Mouse (Mus musculus): ENCODE data around the gene Alyref2. TPM values are rescaled to one million over a fixed set of nuclear protein-coding genes. Genes with fewer than 3 reads are reported as not detected.
"Not testable (repeated sequence)": the region's sequence is repeated elsewhere in the genome, so short reads cannot be mapped to it uniquely, and the experiment has no call there.

Gene Alyref2
- total RNA-seq (2021): 1 to 10 TPM; 6.2 to 7.2 TPM
- long read RNA-seq, experiment 1, partial matches to known transcripts: 0 of 3 reads
- long read RNA-seq, experiment 1, other reads (novel, unspliced or antisense): 0 of 3 reads
- long read RNA-seq, experiment 2, partial matches to known transcripts: 0 of 4 reads
- long read RNA-seq, experiment 2, other reads (novel, unspliced or antisense): 0 of 4 reads

- peak; percentile 92 for DNase-seq (ENCODE audit: low spot score in 2 of 2)
- TF ChIP-seq CTCF (conservative IDR thresholded peaks at IDR 0.05): peak; percentile 89
- H3K27ac ChIP-seq: peak within 1 kb of the TSS; percentile 95
Observed at GRCm38 (mm10) chr1:171503250-171503591, at the start of gene Alyref2. Gene Alyref2, plus strand, starts transcription at chr1:171503478.

GRCm38 (mm10) chr1:171454926-171455325, 48.4 kb upstream of the Alyref2 start:
- TF ChIP-seq CTCF (conservative IDR thresholded peaks at IDR 0.05): peak; percentile 35
- DNase-seq (ENCODE audit: low spot score in 2 of 2): no peak
- no peak overlapping the region for H3K27ac ChIP-seq
- H3K4me3 ChIP-seq: no peak overlapping the region

More at GRCm38 (mm10) chr1:171503250-171503591, at the start of gene Alyref2:
- H3K4me3 ChIP-seq: peak within 1 kb of the TSS; percentile 82

- no peak for DNase-seq (ENCODE audit: low spot score in 2 of 2)
Observed at GRCm38 (mm10) chr1:171457568-171457967, 45.7 kb upstream of the Alyref2 start.

GRCm38 (mm10) chr1:171459791-171460190, 43.5 kb upstream of the Alyref2 start:
- DNase-seq (ENCODE audit: low spot score in 2 of 2): no peak
- no peak overlapping the region for H3K27ac ChIP-seq
- no peak for TF ChIP-seq CTCF (conservative IDR thresholded peaks at IDR 0.05)
- no peak overlapping the region for H3K4me3 ChIP-seq

More at GRCm38 (mm10) chr1:171457568-171457967, 45.7 kb upstream of the Alyref2 start:
- Histone ChIP-seq H3K4me3 (no peak overlapping the region), H3K27ac (no peak overlapping the region)
- TF ChIP-seq CTCF (conservative IDR thresholded peaks at IDR 0.05): no peak

GRCm38 (mm10) chr1:171460551-171461503, 42.5 kb upstream of the Alyref2 start:
- no peak overlapping the region for H3K27ac ChIP-seq
- H3K4me3 ChIP-seq: no peak overlapping the region
- no peak for TF ChIP-seq CTCF (conservative IDR thresholded peaks at IDR 0.05)
- no peak for DNase-seq (ENCODE audit: low spot score in 2 of 2)

- no peak for DNase-seq (ENCODE audit: low spot score in 2 of 2)
- H3K27ac ChIP-seq: no peak overlapping the region
- TF ChIP-seq CTCF (conservative IDR thresholded peaks at IDR 0.05): no peak
- no peak overlapping the region for H3K4me3 ChIP-seq
Observed at GRCm38 (mm10) chr1:171463133-171463532, 40.1 kb upstream of the Alyref2 start.

- no peak overlapping the region for H3K27ac ChIP-seq
- no peak for DNase-seq (ENCODE audit: low spot score in 2 of 2)
- TF ChIP-seq CTCF (conservative IDR thresholded peaks at IDR 0.05): no peak
Observed at GRCm38 (mm10) chr1:171465749-171466412, 37.4 kb upstream of the Alyref2 start.

GRCm38 (mm10) chr1:171466565-171466964, 36.7 kb upstream of the Alyref2 start:
- no peak overlapping the region for H3K27ac ChIP-seq
- no peak for TF ChIP-seq CTCF (conservative IDR thresholded peaks at IDR 0.05)
- DNase-seq (ENCODE audit: low spot score in 2 of 2): no peak
- no peak overlapping the region for H3K4me3 ChIP-seq

More at GRCm38 (mm10) chr1:171465749-171466412, 37.4 kb upstream of the Alyref2 start:
- H3K4me3 ChIP-seq: no peak overlapping the region

GRCm38 (mm10) chr1:171469678-171470077, 33.6 kb upstream of the Alyref2 start:
- Histone ChIP-seq H3K27ac (no peak overlapping the region), H3K4me3 (no peak overlapping the region)
- no peak for TF ChIP-seq CTCF (conservative IDR thresholded peaks at IDR 0.05)
- DNase-seq (ENCODE audit: low spot score in 2 of 2): no peak

- TF ChIP-seq CTCF (conservative IDR thresholded peaks at IDR 0.05): peak; percentile 97
- H3K27ac ChIP-seq: no peak overlapping the region
- DNase-seq (ENCODE audit: low spot score in 2 of 2): peak; percentile 13 to 54
- no peak overlapping the region for H3K4me3 ChIP-seq
Observed at GRCm38 (mm10) chr1:171470371-171470871, 32.9 kb upstream of the Alyref2 start.

- Histone ChIP-seq H3K4me3 (no peak overlapping the region), H3K27ac (no peak overlapping the region)
- TF ChIP-seq CTCF (conservative IDR thresholded peaks at IDR 0.05): no peak
- DNase-seq (ENCODE audit: low spot score in 2 of 2): no peak
Observed at GRCm38 (mm10) chr1:171470896-171471295, 32.4 kb upstream of the Alyref2 start.

GRCm38 (mm10) chr1:171471452-171471851, 31.8 kb upstream of the Alyref2 start:
- no peak for TF ChIP-seq CTCF (conservative IDR thresholded peaks at IDR 0.05)

GRCm38 (mm10) chr1:171471941-171472340, 31.3 kb upstream of the Alyref2 start:
- DNase-seq (ENCODE audit: low spot score in 2 of 2); H3K27ac ChIP-seq; H3K4me3 ChIP-seq: not testable (repeated sequence)

More at GRCm38 (mm10) chr1:171471452-171471851, 31.8 kb upstream of the Alyref2 start:
- no peak overlapping the region for H3K4me3 ChIP-seq
- DNase-seq (ENCODE audit: low spot score in 2 of 2): no peak
- H3K27ac ChIP-seq: no peak overlapping the region

Data from layer of hippocampus, adult 2 months (tissue).